Mouse (Mus musculus) left cerebral cortex, adult 18-20 months (tissue): ENCODE results near the gene Gm45021. TPM values are rescaled to one million over a fixed set of nuclear protein-coding genes. Genes with fewer than 3 reads are reported as not detected.

Source experiments
- DNase-seq, 2 experiments: peaks; one replicate each; pipeline ENCODE4 v3.0.0; 2021 to 2022; ENCODE audit warnings: low spot score in 2 of 2, mixed read lengths in 1 of 2
- total RNA-seq, 2 experiments: library from RNA; stranded (reverse); gene quantifications; 2 replicates each; pipeline ENCODE4 v1.2.3; 2021

Gm45021 gene
- total RNA-seq, 2 experiments from 2014 or later, result not detected

- DNase-seq, result no peak
Observed at GRCm38 (mm10) chr6:48646995-48647394, 57.6 kb downstream of the Gm45021 start, which contains the start of gene Gimap8. Gene Gimap8 (plus strand): TSS chr6:48647234.

- no peak for DNase-seq
Observed at GRCm38 (mm10) chr6:48647611-48648010, 58.2 kb downstream of the Gm45021 start.

GRCm38 (mm10) chr6:48648779-48649178 lies 59.4 kb downstream of the Gm45021 start:
- DNase-seq, result no peak

- no peak for DNase-seq
Observed at GRCm38 (mm10) chr6:48650041-48650440, 60.6 kb downstream of the Gm45021 start.

GRCm38 (mm10) chr6:48658721-48659120 lies 69.3 kb downstream of the Gm45021 start:
- DNase-seq, result no peak

Other genes with a start within 250 kb of the Gm45021 start
- 10 to 100 TPM; 45.9 to 47.5 TPM for gene Krba1, start 194.0 kb upstream of the Gm45021 start, total RNA-seq
- 10 to 100 TPM; 30.9 to 31.6 TPM for gene Zfp467, start 143.8 kb upstream of the Gm45021 start, total RNA-seq
- gene Sspo, start 141.4 kb upstream of the Gm45021 start, total RNA-seq, result 1 to 10 TPM in 1 of 2 experiments, under 1 TPM in 1; 0.16 to 1.1 TPM
- 100 to 1,000 TPM; 423 to 437 TPM for gene Atp6v0e2, start 52.0 kb upstream of the Gm45021 start, total RNA-seq
- 10 to 100 TPM; 35.4 to 40.3 TPM for gene Lrrc61, start 34.8 kb upstream of the Gm45021 start, total RNA-seq
- gene Rarres2, start 16.8 kb upstream of the Gm45021 start, total RNA-seq, result 10 to 100 TPM; 12.0 to 14.4 TPM
- 10 to 100 TPM; 55.0 to 58.6 TPM for gene Repin1, start 4.3 kb downstream of the Gm45021 start, total RNA-seq
- gene Gm44965, start 4.3 kb downstream of the Gm45021 start, total RNA-seq, result not detected
- 1 to 10 TPM; 6.0 to 8.1 TPM for gene Zfp775, start 12.5 kb downstream of the Gm45021 start, total RNA-seq
- gene AI854703, start 37.2 kb downstream of the Gm45021 start, total RNA-seq, result 10 to 100 TPM; 15.9 to 16.0 TPM
- under 1 TPM; 0.91 to 0.93 TPM for gene Gimap8, start 57.6 kb downstream of the Gm45021 start, total RNA-seq
- under 1 TPM; 0.70 to 0.80 TPM for gene Gimap9, start 86.5 kb downstream of the Gm45021 start, total RNA-seq
- gene Gimap4, start 94.9 kb downstream of the Gm45021 start, total RNA-seq, result under 1 TPM; 0.28 to 0.75 TPM
- gene Gimap6, start 118.6 kb downstream of the Gm45021 start, total RNA-seq, result 1 to 10 TPM; 3.6 to 4.1 TPM
- 1 to 10 TPM in 1 of 2 experiments, not detected in 1; 2.3 TPM for gene Gm28053, start 129.0 kb downstream of the Gm45021 start, total RNA-seq
- gene Gimap7, start 129.0 kb downstream of the Gm45021 start, total RNA-seq, result not detected
- gene Gimap1, start 149.4 kb downstream of the Gm45021 start, total RNA-seq, result 1 to 10 TPM; 2.1 to 2.3 TPM
- 1 to 10 TPM in 1 of 2 experiments, under 1 TPM in 1; 0.89 to 1.4 TPM for gene Gimap5, start 156.6 kb downstream of the Gm45021 start, total RNA-seq
- gene Gimap3, start 181.2 kb downstream of the Gm45021 start, total RNA-seq, result not detected